Mouse (Mus musculus): ENCODE results near the gene Cenpa.
"Not testable (repeated sequence)": the region's sequence is repeated elsewhere in the genome, so short reads cannot be mapped to it uniquely, and the experiment has no call there.

Cenpa gene

GRCm38 (mm10) chr5:30678722-30679296 is 12.2 kb downstream of the Cenpa start:
- no peak for DNase-seq (ENCODE audit: low spot score in 2 of 2)

- DNase-seq (ENCODE audit: low spot score in 2 of 2), result no peak
Observed at GRCm38 (mm10) chr5:30679593-30679992, 13.0 kb downstream of the Cenpa start.

- no peak for DNase-seq (ENCODE audit: low spot score in 2 of 2)
Observed at GRCm38 (mm10) chr5:30681970-30682369, 15.4 kb downstream of the Cenpa start.

- DNase-seq (ENCODE audit: low spot score in 2 of 2), result no peak
Observed at GRCm38 (mm10) chr5:30682967-30683600, 16.5 kb downstream of the Cenpa start.

- DNase-seq (ENCODE audit: low spot score in 2 of 2), result no peak
Observed at GRCm38 (mm10) chr5:30683993-30684392, 17.4 kb downstream of the Cenpa start.

GRCm38 (mm10) chr5:30686781-30687180 is 20.2 kb downstream of the Cenpa start:
- peak in 1 of 2 experiments; percentile 42 for DNase-seq (ENCODE audit: low spot score in 2 of 2)

- no peak for DNase-seq (ENCODE audit: low spot score in 2 of 2)
Observed at GRCm38 (mm10) chr5:30700361-30701000, 33.9 kb downstream of the Cenpa start.

DNA sequence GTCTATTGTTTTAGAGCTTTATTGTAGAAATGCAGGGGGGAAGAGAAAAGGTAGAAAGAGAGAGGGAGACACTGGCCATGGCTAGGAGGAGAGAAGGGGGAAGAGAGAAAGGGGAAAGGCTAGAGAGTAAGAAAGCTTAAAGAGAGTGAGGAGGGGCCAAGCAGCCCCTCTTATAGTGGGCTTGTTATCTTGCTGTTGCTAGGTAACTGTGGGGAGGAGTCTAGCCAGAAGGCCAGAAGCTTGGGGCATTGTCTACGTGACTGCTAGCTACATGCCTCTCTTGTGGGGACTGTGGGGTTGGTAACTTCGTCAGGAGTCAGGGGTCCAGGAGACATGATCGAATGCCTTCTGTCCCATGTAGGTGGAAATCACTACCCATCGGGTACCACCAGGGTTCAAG is 34.8 kb downstream of the Cenpa start:
- DNase-seq (ENCODE audit: low spot score in 2 of 2), result not testable (repeated sequence)

GRCm38 (mm10) chr5:30701866-30702265 is 35.3 kb downstream of the Cenpa start:
- no peak for DNase-seq (ENCODE audit: low spot score in 2 of 2)

DNA sequence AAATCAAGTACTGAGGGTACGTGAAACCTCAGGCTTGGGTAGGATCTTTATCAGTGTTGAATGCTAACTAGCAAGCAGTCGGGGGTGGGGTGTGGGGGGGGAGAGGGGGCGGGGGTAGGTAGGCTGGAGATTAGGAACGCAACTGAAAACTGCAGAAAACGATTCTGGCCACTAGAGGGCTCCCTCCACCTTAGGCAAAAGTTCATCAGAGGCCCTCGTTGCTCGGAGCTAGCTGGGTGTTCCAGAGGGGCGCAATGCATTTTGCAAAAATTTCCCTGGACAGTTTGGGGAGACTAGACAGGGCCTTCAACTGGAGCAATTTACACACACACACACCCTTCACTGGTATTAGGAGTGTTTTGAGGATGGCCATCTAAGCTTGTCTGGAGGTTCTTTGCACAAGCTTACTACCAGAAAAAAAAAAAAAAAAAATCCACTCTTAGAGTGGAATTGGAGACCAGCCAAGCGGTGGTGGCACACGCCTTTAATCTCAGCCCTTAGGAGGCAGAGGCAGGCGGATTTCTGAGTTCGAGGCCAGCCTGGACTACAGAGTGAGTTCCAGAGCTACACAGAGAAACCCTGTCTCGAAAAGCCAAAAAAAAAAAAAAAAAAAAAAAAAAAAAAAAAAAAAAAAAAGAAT is 43.3 kb downstream of the Cenpa start:
- peak; percentile 23 to 82 for DNase-seq (ENCODE audit: low spot score in 2 of 2)

- DNase-seq (ENCODE audit: low spot score in 2 of 2), result peak; percentile 40 to 74
Observed at GRCm38 (mm10) chr5:30710486-30710885, 43.9 kb downstream of the Cenpa start.

- DNase-seq (ENCODE audit: low spot score in 2 of 2), result peak; percentile 73 to 79
Observed at GRCm38 (mm10) chr5:30711147-30712001, 44.8 kb downstream of the Cenpa start, which contains the start of gene Dpysl5. Gene Dpysl5 (plus strand): TSS chr5:30711564.

DNA sequence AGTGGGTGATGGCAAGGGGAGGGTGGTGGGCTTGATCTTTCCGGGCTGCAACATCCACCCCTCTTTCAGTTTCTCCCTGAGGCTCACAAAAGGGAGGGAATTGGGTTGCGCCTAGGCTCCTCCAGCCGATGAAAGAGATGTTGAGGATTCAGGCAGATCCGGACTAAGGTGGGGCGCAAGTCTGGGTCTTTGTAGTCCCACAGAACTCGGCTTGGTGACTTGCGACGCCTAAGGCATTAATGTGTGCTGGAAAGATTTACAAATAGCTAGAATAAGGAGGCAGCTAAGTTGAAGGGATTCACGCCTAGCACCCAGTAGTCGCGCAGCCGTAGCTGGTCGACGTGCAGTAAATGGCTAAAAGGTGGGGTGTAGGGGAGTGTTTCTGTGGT is 45.4 kb downstream of the Cenpa start:
- peak in 1 of 2 experiments; percentile 6 for DNase-seq (ENCODE audit: low spot score in 2 of 2)

GRCm38 (mm10) chr5:30712441-30713298 is 46.1 kb downstream of the Cenpa start:
- peak in 1 of 2 experiments; percentile 15 for DNase-seq (ENCODE audit: low spot score in 2 of 2)

DNA sequence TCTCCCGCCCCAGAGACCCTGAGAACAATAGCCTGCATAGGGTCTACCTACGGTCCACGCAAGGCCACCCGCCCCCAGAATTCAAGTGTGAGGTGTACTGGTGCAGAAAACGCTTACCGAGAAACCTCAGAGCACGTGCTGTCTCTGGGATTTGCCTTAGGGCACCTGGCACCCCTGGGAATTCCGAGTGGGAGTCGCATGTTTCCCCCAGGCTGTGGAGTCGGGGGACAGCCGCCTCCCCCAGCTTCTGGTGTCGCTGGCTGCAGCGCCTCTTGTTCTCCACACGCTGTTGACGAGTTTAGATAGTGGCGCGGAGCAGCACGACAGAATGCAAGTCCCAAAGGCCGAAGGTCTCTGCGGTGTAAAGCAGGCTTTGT is 46.7 kb downstream of the Cenpa start:
- DNase-seq (ENCODE audit: low spot score in 2 of 2), result peak in 1 of 2 experiments; percentile 8

GRCm38 (mm10) chr5:30713691-30714090 is 47.1 kb downstream of the Cenpa start:
- DNase-seq (ENCODE audit: low spot score in 2 of 2), result no peak

DNA sequence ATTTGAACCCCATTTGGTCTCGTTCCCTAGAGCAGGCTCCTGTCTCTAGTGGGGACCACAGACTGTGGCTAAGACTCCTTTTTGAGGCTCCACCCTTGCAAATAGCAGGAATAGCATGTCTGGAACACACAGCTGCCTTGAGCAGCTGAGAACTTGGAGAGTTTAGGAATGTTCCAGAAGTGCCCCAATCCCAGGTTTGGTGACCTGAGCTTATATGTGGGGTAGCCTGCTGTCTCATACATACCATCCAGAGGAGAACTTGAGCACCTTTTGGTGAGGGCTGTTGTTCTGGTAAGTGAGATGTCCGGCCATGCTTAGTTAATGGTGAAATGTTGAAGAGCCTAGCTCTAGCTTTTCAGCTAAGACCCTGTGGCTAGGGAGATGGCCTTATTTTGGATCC is 49.7 kb downstream of the Cenpa start:
- DNase-seq (ENCODE audit: low spot score in 2 of 2), result no peak

DNA sequence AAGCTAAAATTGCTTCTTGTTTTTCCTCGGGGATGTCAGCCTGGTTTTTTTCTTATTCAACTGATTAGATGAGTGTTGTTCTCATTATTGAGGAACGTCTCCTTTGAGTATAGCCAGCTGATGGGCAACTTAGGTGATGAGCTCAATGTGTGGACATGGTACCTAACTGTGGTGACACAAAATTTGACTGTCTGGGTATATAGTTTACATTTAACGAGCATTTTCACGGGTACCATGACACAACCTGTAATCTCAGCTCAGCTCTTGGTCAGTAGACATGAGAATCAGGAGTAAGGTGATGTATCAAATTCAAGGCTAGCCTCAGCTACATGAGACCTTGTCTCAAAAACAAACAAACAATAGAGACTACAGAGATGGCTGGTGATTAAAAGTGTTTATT is 50.9 kb downstream of the Cenpa start:
- no peak for DNase-seq (ENCODE audit: low spot score in 2 of 2)

GRCm38 (mm10) chr5:30717991-30718703 is 51.6 kb downstream of the Cenpa start:
- peak in 1 of 2 experiments; percentile 25 for DNase-seq (ENCODE audit: low spot score in 2 of 2)

- DNase-seq (ENCODE audit: low spot score in 2 of 2), result no peak
Observed at GRCm38 (mm10) chr5:30721935-30722334, 55.4 kb downstream of the Cenpa start.

All from left cerebral cortex, adult 9 months (tissue).